Mouse (Mus musculus) MEL (cell line): ENCODE data around the gene Syne2. TPM values are rescaled to one million over a fixed set of nuclear protein-coding genes. Genes with fewer than 3 reads are reported as not detected.

Experiments
- DNase-seq: peaks from one replicate; pipeline ENCODE4 v3.0.0; 2011; ENCODE audit warnings: low read depth, low spot score
- H3K27ac ChIP-seq: 2 replicates; pipeline ENCODE4 v1.5.1; 2012; ENCODE audit warnings: low read depth, mild to moderate bottlenecking, control low read depth, low read length, moderate library complexity; ENCODE audit not compliant: control insufficient read depth
- H3K27me3 ChIP-seq, 2 experiments: fragments of 150-350 bp in 1 of 2; sonication (generic) in 1 of 2; 2 replicates each; pipeline ENCODE4 v1.6.1; 2012; ENCODE audit warnings: low read length in 2 of 2, mild to moderate bottlenecking in 2 of 2, improper control_type of control experiment in 1 of 2, moderate library complexity in 1 of 2; ENCODE audit not compliant: insufficient read depth in 2 of 2, control insufficient read depth in 1 of 2
- H3K36me3 ChIP-seq, 2 experiments: 2 replicates each; pipeline ENCODE4 v1.6.1; 2012 to 2014; ENCODE audit warnings: low read length in 2 of 2, improper control_type of control experiment in 1 of 2, inconsistent platforms in 1 of 2, mild to moderate bottlenecking in 1 of 2; ENCODE audit not compliant: insufficient read depth in 2 of 2, control insufficient read depth in 1 of 2
- H3K4me1 ChIP-seq, 2 experiments: fragments of 150-350 bp in 1 of 2; sonication (generic) in 1 of 2; 2 replicates each; pipeline ENCODE4 v1.6.1; 2012; ENCODE audit warnings: low read length in 2 of 2, improper control_type of control experiment in 1 of 2, mild to moderate bottlenecking in 1 of 2; ENCODE audit not compliant: insufficient read depth in 2 of 2, control insufficient read depth in 1 of 2
- H3K4me3 ChIP-seq, 2 experiments: fragments of 150-350 bp in 1 of 2; sonication (generic) in 1 of 2; 2 replicates each; pipeline ENCODE4 v1.5.1; 2012; ENCODE audit warnings: low read depth in 2 of 2, low read length in 2 of 2, mild to moderate bottlenecking in 2 of 2, moderate library complexity in 2 of 2, control low read depth in 1 of 2, improper control_type of control experiment in 1 of 2; ENCODE audit not compliant: control insufficient read depth in 1 of 2, insufficient read depth in 1 of 2
- H3K79me2 ChIP-seq: 2 replicates; pipeline ENCODE4 v1.6.1; 2012; ENCODE audit warnings: mild to moderate bottlenecking, low read length, moderate library complexity; ENCODE audit not compliant: control insufficient read depth, poor library complexity, insufficient read depth
- H3K9ac ChIP-seq: 2 replicates; pipeline ENCODE4 v1.6.1; 2012; ENCODE audit warnings: low read depth, mild to moderate bottlenecking, control low read depth, low read length, moderate library complexity; ENCODE audit not compliant: control insufficient read depth, poor library complexity, severe bottlenecking
- H3K9me3 ChIP-seq: fragments of 150-350 bp; sonication (generic); replicated peaks from 2 replicates; pipeline ENCODE4 v1.6.1; 2012; ENCODE audit warnings: mild to moderate bottlenecking, low read length, improper control_type of control experiment, moderate library complexity; ENCODE audit not compliant: insufficient read depth
- BHLHE40 ChIP-seq: IDR thresholded peaks from 2 replicates; pipeline ENCODE4 v1.6.1; 2012; ENCODE audit warnings: low read depth, mild to moderate bottlenecking, inconsistent platforms, low read length, improper control_type of control experiment, borderline replicate concordance
- CHD1 ChIP-seq: IDR thresholded peaks from 2 replicates; pipeline ENCODE4 v1.6.1; 2012; ENCODE audit warnings: low read depth, mild to moderate bottlenecking, inconsistent platforms, low read length, improper control_type of control experiment
- CHD2 ChIP-seq: IDR thresholded peaks from 2 replicates; pipeline ENCODE4 v1.6.1; 2011; ENCODE audit warnings: low read length, improper control_type of control experiment
- CTCF ChIP-seq, 3 experiments: IDR thresholded peaks in 2 of 3; conservative IDR thresholded peaks in 1 of 3; 2 replicates each; pipeline ENCODE4 v1.5.1; 2011 to 2012; ENCODE audit warnings: low read length in 3 of 3, low read depth in 2 of 3, mild to moderate bottlenecking in 2 of 3, improper control_type of control experiment in 1 of 3, inconsistent platforms in 1 of 3, mixed read lengths in 1 of 3, moderate library complexity in 1 of 3; ENCODE audit not compliant: control insufficient read depth in 1 of 3, insufficient read depth in 1 of 3, poor library complexity in 1 of 3, severe bottlenecking in 1 of 3
- E2F4 ChIP-seq: IDR thresholded peaks from 2 replicates; pipeline ENCODE4 v1.6.1; 2011; ENCODE audit warnings: low read depth, low read length, improper control_type of control experiment, borderline replicate concordance
- ELF1 ChIP-seq: IDR thresholded peaks from 2 replicates; pipeline ENCODE4 v1.6.1; 2014; ENCODE audit warnings: low read depth, mild to moderate bottlenecking, inconsistent platforms, low read length, improper control_type of control experiment, moderate library complexity
- EP300 ChIP-seq, 2 experiments: IDR thresholded peaks; 2 replicates each; pipeline ENCODE4 v1.6.1; 2011; ENCODE audit warnings: improper control_type of control experiment in 2 of 2, low read length in 2 of 2, low read depth in 1 of 2, mild to moderate bottlenecking in 1 of 2
- ETS1 ChIP-seq: IDR thresholded peaks from 2 replicates; pipeline ENCODE4 v1.6.1; 2012; ENCODE audit warnings: low read depth, mild to moderate bottlenecking, inconsistent platforms, low read length, improper control_type of control experiment, moderate library complexity
- GABPA ChIP-seq: IDR thresholded peaks from 2 replicates; pipeline ENCODE4 v1.6.1; 2012; ENCODE audit warnings: low read depth, mild to moderate bottlenecking, inconsistent platforms, low read length, improper control_type of control experiment, moderate library complexity
- GATA1 ChIP-seq: IDR thresholded peaks from 2 replicates; pipeline ENCODE4 v1.6.1; 2011; ENCODE audit warnings: low read depth, low read length, improper control_type of control experiment
- HCFC1 ChIP-seq: IDR thresholded peaks from 2 replicates; pipeline ENCODE4 v1.6.1; 2012; ENCODE audit warnings: low read depth, mild to moderate bottlenecking, inconsistent platforms, low read length, improper control_type of control experiment, moderate library complexity
- JUND ChIP-seq: IDR thresholded peaks from 2 replicates; pipeline ENCODE4 v1.6.1; 2011; ENCODE audit warnings: low read depth, mild to moderate bottlenecking, improper control_type of control experiment, low read length
- KAT2A ChIP-seq: conservative IDR thresholded peaks from 2 replicates; pipeline ENCODE4 v1.6.1; 2012; ENCODE audit warnings: low read depth, low read length, improper control_type of control experiment, inconsistent platforms
- MAFK ChIP-seq: IDR thresholded peaks from 2 replicates; pipeline ENCODE4 v1.6.1; 2011; ENCODE audit warnings: low read depth, mild to moderate bottlenecking, low read length, improper control_type of control experiment, borderline replicate concordance
- MAX ChIP-seq: IDR thresholded peaks from 2 replicates; pipeline ENCODE4 v1.6.1; 2011; ENCODE audit warnings: low read length, improper control_type of control experiment
- MAZ ChIP-seq: IDR thresholded peaks from 2 replicates; pipeline ENCODE4 v1.6.1; 2012; ENCODE audit warnings: low read depth, mild to moderate bottlenecking, inconsistent platforms, low read length, improper control_type of control experiment
- MEF2A ChIP-seq: IDR thresholded peaks from 2 replicates; pipeline ENCODE4 v1.6.1; 2014; ENCODE audit warnings: low read depth, mild to moderate bottlenecking, inconsistent platforms, low read length, improper control_type of control experiment; ENCODE audit not compliant: poor library complexity, insufficient replicate concordance, severe bottlenecking; ENCODE audit errors: extremely low read depth
- MXI1 ChIP-seq: IDR thresholded peaks from 2 replicates; pipeline ENCODE4 v1.6.1; 2011; ENCODE audit warnings: mild to moderate bottlenecking, low read depth, low read length, improper control_type of control experiment
- MYB ChIP-seq: IDR thresholded peaks from 2 replicates; pipeline ENCODE4 v1.6.1; 2011; ENCODE audit warnings: mild to moderate bottlenecking, low read depth, low read length, improper control_type of control experiment
- MYC ChIP-seq: IDR thresholded peaks from 2 replicates; pipeline ENCODE4 v1.6.1; 2011; ENCODE audit warnings: low read depth, mild to moderate bottlenecking, low read length, improper control_type of control experiment, moderate library complexity
- NELFE ChIP-seq: IDR thresholded peaks from 2 replicates; pipeline ENCODE4 v1.6.1; 2011; ENCODE audit warnings: low read depth, low read length, improper control_type of control experiment
- NRF1 ChIP-seq: IDR thresholded peaks from 2 replicates; pipeline ENCODE4 v1.6.1; 2014; ENCODE audit warnings: low read depth, mild to moderate bottlenecking, inconsistent platforms, low read length, improper control_type of control experiment, moderate library complexity; ENCODE audit not compliant: poor library complexity, insufficient read depth, severe bottlenecking
- POLR2AphosphoS5 ChIP-seq: IDR thresholded peaks from 2 replicates; pipeline ENCODE4 v1.6.1; 2012; ENCODE audit warnings: low read depth, borderline replicate concordance, mild to moderate bottlenecking, inconsistent platforms, low read length, moderate library complexity, mixed read lengths
- RAD21 ChIP-seq: IDR thresholded peaks from 2 replicates; pipeline ENCODE4 v1.6.1; 2011; ENCODE audit warnings: mild to moderate bottlenecking, low read depth, low read length, improper control_type of control experiment
- RCOR1 ChIP-seq: IDR thresholded peaks from 2 replicates; pipeline ENCODE4 v1.6.1; 2012; ENCODE audit warnings: low read depth, mild to moderate bottlenecking, inconsistent platforms, low read length, improper control_type of control experiment
- SIN3A ChIP-seq: IDR thresholded peaks from 2 replicates; pipeline ENCODE4 v1.6.1; 2012; ENCODE audit warnings: low read length, improper control_type of control experiment, inconsistent platforms
- SMC3 ChIP-seq: IDR thresholded peaks from 2 replicates; pipeline ENCODE4 v1.6.1; 2011; ENCODE audit warnings: low read depth, low read length, improper control_type of control experiment
- TAL1 ChIP-seq: IDR thresholded peaks from 2 replicates; pipeline ENCODE4 v1.6.1; 2012; ENCODE audit warnings: mild to moderate bottlenecking, inconsistent platforms, low read length, moderate library complexity, mixed read lengths
- TBP ChIP-seq: IDR thresholded peaks from 2 replicates; pipeline ENCODE4 v1.8.0; 2011; ENCODE audit warnings: low read depth, low read length, improper control_type of control experiment
- TCF12 ChIP-seq: IDR thresholded peaks from 2 replicates; pipeline ENCODE4 v1.6.1; 2014; ENCODE audit warnings: low read depth, mild to moderate bottlenecking, inconsistent platforms, low read length, improper control_type of control experiment, moderate library complexity
- UBTF ChIP-seq: IDR thresholded peaks from 2 replicates; pipeline ENCODE4 v1.6.1; 2012; ENCODE audit warnings: low read depth, mild to moderate bottlenecking, inconsistent platforms, low read length, improper control_type of control experiment, moderate library complexity, borderline replicate concordance; ENCODE audit not compliant: insufficient read depth
- USF1 ChIP-seq: IDR thresholded peaks from 2 replicates; pipeline ENCODE4 v1.6.1; 2014; ENCODE audit warnings: low read depth, mild to moderate bottlenecking, inconsistent platforms, low read length, improper control_type of control experiment, moderate library complexity
- USF2 ChIP-seq, 2 experiments: IDR thresholded peaks; 2 replicates each; pipeline ENCODE4 v1.6.1; 2011 to 2012; ENCODE audit warnings: improper control_type of control experiment in 2 of 2, low read length in 2 of 2, borderline replicate concordance in 1 of 2, inconsistent platforms in 1 of 2, low read depth in 1 of 2, mild to moderate bottlenecking in 1 of 2; ENCODE audit not compliant: insufficient read depth in 1 of 2
- ZC3H11A ChIP-seq: IDR thresholded peaks from 2 replicates; pipeline ENCODE4 v1.6.1; 2012; ENCODE audit warnings: low read depth, mild to moderate bottlenecking, inconsistent platforms, low read length, improper control_type of control experiment
- ZKSCAN1 ChIP-seq: IDR thresholded peaks from 2 replicates; pipeline ENCODE4 v1.6.1; 2012; ENCODE audit warnings: low read depth, mild to moderate bottlenecking, inconsistent platforms, low read length, improper control_type of control experiment, moderate library complexity
- ZMIZ1 ChIP-seq: IDR thresholded peaks from 2 replicates; pipeline ENCODE4 v1.6.1; 2012; ENCODE audit warnings: low read depth, mild to moderate bottlenecking, inconsistent platforms, low read length, improper control_type of control experiment, moderate library complexity
- ZNF384 ChIP-seq: IDR thresholded peaks from 2 replicates; pipeline ENCODE4 v1.6.1; 2012; ENCODE audit warnings: low read depth, mild to moderate bottlenecking, inconsistent platforms, low read length, improper control_type of control experiment
- polyA plus RNA-seq, 2 experiments: library from polyadenylated mRNA; stranded (reverse) in 1 of 2; unstranded in 1 of 2; fragments of >175 nt in 1 of 2; fragments of >200 nt in 1 of 2; gene quantifications; 2 replicates each; pipeline versions ENCODE4 v1.2.1 to v1.2.4; 2012; ENCODE audit warnings: low replicate concordance in 2 of 2, low read depth in 1 of 2; ENCODE audit not compliant: insufficient read length in 2 of 2, insufficient read depth in 1 of 2, missing spikeins in 1 of 2
- total RNA-seq: library from RNA; depleted of rRNA; stranded (reverse); fragments of 300-350 nt; gene quantifications from 2 replicates; pipeline ENCODE4 v1.2.3, GENCODE M21; 2012

Syne2 gene
- total and polyA plus RNA-seq, 3 experiments = 0.06 to 0.15 TPM; not detected in 1

DNA sequence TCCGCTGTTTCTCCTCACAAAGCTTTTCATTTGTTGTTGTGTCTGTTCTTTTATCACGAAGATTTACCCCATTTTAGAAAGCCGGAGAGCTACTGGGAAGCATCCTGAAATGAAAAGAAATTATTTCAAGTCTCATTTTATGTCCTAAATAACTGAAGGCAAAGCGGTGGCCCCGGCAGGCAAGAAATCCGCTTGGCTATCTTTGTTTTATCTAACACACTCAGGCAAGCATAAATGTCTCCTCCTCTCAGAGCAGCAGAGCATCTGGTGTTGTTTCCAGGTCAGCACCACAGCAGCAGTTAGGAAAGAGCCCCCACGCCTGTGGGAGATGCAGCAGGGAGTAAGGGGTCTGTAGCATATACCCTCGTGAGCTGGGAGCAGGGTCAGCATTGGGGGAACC, 230.7 kb downstream of the Syne2 start:
- peaks cover 6 to 20% of the 10 kb centered on the region in 2 experiments for H3K4me1 ChIP-seq
- H3K27ac ChIP-seq = peak overlapping the region; percentile 71
- peak overlapping the region; percentile 38 to 42 for H3K4me3 ChIP-seq
- peak; percentile 68 for DNase-seq
- no peaks in the 10 kb centered on the region for H3K79me2 ChIP-seq
- H3K27me3 ChIP-seq = no peaks in the 10 kb centered on the region; a peak in 1 of 4 replicates
- H3K36me3 ChIP-seq = peaks cover 0 to 17% of the 10 kb centered on the region in 2 experiments; a peak in 2 of 4 replicates
- no peaks in the 10 kb centered on the region for H3K9me3 ChIP-seq
- peak overlapping the region; percentile 45 for H3K9ac ChIP-seq
- TF ChIP-seq NELFE = 0 out of 2 replicates have a peak, but pooled peaks have one; percentile 24
- no peak for TF ChIP-seq USF1
- TF ChIP-seq CHD1 = no peak
- TF ChIP-seq USF2 (IDR thresholded peaks at IDR 0.05; ENCODE audit: borderline replicate concordance in 1 of 2, insufficient read depth in 1 of 2, low read depth in 1 of 2, low read length in 2 of 2) = no peak
- no peak for TF ChIP-seq ZKSCAN1
- no peak for TF ChIP-seq MEF2A
- no peak for TF ChIP-seq E2F4
- TF ChIP-seq SIN3A = no peak; the same call in 1 of the 2 replicates
- 0 out of 2 replicates have a peak, but pooled peaks have one; percentile 17 for TF ChIP-seq MYB
- TF ChIP-seq JUND = no peak
- TF ChIP-seq NRF1 = no peak
- no peak for TF ChIP-seq SMC3
- TF ChIP-seq CTCF (IDR thresholded peaks at IDR 0.05 in 2 of 3, conservative IDR thresholded peaks at IDR 0.05 in 1 of 3; ENCODE audit: control insufficient read depth in 1 of 3, insufficient read depth in 1 of 3, low read depth in 2 of 3, low read length in 3 of 3, poor library complexity in 1 of 3, severe bottlenecking in 1 of 3) = no peak
- peak; percentile 83 for TF ChIP-seq TCF12
- TF ChIP-seq ZNF384 = no peak
- TF ChIP-seq BHLHE40 = no peak
- no peak for TF ChIP-seq ELF1
- peak; percentile 14; the same call in 1 of the 2 replicates for TF ChIP-seq RCOR1
- TF ChIP-seq GATA1 = peak; percentile 72
- TF ChIP-seq GABPA = no peak
- no peak for TF ChIP-seq CHD2
- no peak for TF ChIP-seq HCFC1
- TF ChIP-seq MXI1 = no peak
- peak; percentile 81 to 83 for TF ChIP-seq EP300 (IDR thresholded peaks at IDR 0.05; ENCODE audit: low read depth in 1 of 2, low read length in 2 of 2)
- TF ChIP-seq MAFK = no peak
- no peak for TF ChIP-seq ZMIZ1
- TF ChIP-seq POLR2AphosphoS5 = no peak
- no peak for TF ChIP-seq RAD21
- peak; percentile 37; the same call in 1 of the 2 replicates for TF ChIP-seq ETS1
- TF ChIP-seq ZC3H11A = no peak
- no peak for TF ChIP-seq MAX
- TF ChIP-seq UBTF = no peak
- TF ChIP-seq MYC = 0 out of 2 replicates have a peak, but pooled peaks have one; percentile 39
- TF ChIP-seq TAL1 = peak; percentile 29; the same call in 1 of the 2 replicates
- no peak for TF ChIP-seq KAT2A
- TF ChIP-seq MAZ = no peak
- 0 out of 2 replicates have a peak, but pooled peaks have one; percentile 18 for TF ChIP-seq TBP
